Mouse (Mus musculus) cerebellum, adult 9-10 months (tissue): ENCODE measurements around the gene Cryga.
"Not testable (repeated sequence)": the region's sequence is repeated elsewhere in the genome, so short reads cannot be mapped to it uniquely, and the experiment has no call there.

Experiments used
- DNase-seq: peaks from one replicate; pipeline ENCODE4 v3.0.0; 2022

The Cryga gene

GRCm38 (mm10) chr1:65090370-65090769 lies 12.8 kb downstream of the Cryga start:
- DNase-seq, result no peak

GRCm38 (mm10) chr1:65088567-65089356 lies 14.4 kb downstream of the Cryga start:
- DNase-seq, result no peak

GRCm38 (mm10) chr1:65082188-65082587 lies 21.0 kb downstream of the Cryga start, which contains the start of gene Crygb:
Gene Crygb, minus strand, starts transcription at chr1:65082288.
- DNase-seq, result no peak

GRCm38 (mm10) chr1:65075607-65076006 lies 27.6 kb downstream of the Cryga start:
- no peak for DNase-seq

GRCm38 (mm10) chr1:65073589-65073988 lies 29.6 kb downstream of the Cryga start, which contains the start of gene Crygc:
Gene Crygc, minus strand, starts transcription at chr1:65073689.
- no peak for DNase-seq

GRCm38 (mm10) chr1:65067842-65068241 lies 35.3 kb downstream of the Cryga start:
- DNase-seq, result no peak

GRCm38 (mm10) chr1:65064201-65064600 lies 39.0 kb downstream of the Cryga start:
- no peak for DNase-seq

- no peak for DNase-seq
Measured at GRCm38 (mm10) chr1:65063352-65063751, 39.8 kb downstream of the Cryga start, which contains the start of gene Crygd. Gene Crygd, minus strand, starts transcription at chr1:65063452.

- no peak for DNase-seq
Measured at GRCm38 (mm10) chr1:65052140-65052539, 51.0 kb downstream of the Cryga start.

- no peak for DNase-seq
Measured at GRCm38 (mm10) chr1:65051696-65052095, 51.5 kb downstream of the Cryga start.

GRCm38 (mm10) chr1:65050952-65051351 lies 52.2 kb downstream of the Cryga start, which contains the start of gene Cryge:
Gene Cryge, minus strand, starts transcription at chr1:65051149.
- DNase-seq, result not testable (repeated sequence)
